Mouse (Mus musculus): Measurements from ENCODE around the gene H2al1f.
"Not testable (repeated sequence)": the region's sequence is repeated elsewhere in the genome, so short reads cannot be mapped to it uniquely, and the experiment has no call there.

H2al1f gene

GRCm38 (mm10) chrX:11314858-11315257 is at the start of gene H2al1f:
Gene H2al1f, plus strand, starts transcription at chrX:11315158.
- DNase-seq (ENCODE audit: low spot score) = not testable (repeated sequence)

- peak; percentile 7 for DNase-seq (ENCODE audit: low spot score)
These were observed 47.2 kb upstream of the H2al1f start for GRCm38 (mm10) chrX:11267791-11268190.

- DNase-seq (ENCODE audit: low spot score) = no peak
These were observed 45.9 kb upstream of the H2al1f start for GRCm38 (mm10) chrX:11269074-11269473.

GRCm38 (mm10) chrX:11273190-11273589 is 41.8 kb upstream of the H2al1f start:
- DNase-seq (ENCODE audit: low spot score) = no peak

DNA sequence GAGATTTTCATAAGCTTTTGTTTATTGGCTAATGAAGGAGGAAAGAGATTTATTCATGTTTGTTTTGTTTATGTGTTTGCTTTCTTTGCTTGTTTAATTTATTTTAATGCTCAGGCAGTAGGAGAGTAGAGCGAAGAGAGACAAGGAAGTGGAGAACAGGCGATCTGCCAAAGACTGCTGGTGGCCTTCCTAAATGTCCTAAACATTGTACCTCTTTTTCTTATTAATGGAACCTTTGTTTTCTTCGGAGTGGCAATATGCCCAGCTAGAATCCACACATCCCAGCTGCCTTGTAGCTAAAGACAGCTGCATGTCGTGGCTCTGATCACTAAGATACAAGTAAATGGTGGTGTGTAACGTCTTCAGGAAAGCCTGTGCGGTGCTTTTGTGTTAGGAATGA is 37.9 kb upstream of the H2al1f start:
- DNase-seq (ENCODE audit: low spot score) = no peak

DNA sequence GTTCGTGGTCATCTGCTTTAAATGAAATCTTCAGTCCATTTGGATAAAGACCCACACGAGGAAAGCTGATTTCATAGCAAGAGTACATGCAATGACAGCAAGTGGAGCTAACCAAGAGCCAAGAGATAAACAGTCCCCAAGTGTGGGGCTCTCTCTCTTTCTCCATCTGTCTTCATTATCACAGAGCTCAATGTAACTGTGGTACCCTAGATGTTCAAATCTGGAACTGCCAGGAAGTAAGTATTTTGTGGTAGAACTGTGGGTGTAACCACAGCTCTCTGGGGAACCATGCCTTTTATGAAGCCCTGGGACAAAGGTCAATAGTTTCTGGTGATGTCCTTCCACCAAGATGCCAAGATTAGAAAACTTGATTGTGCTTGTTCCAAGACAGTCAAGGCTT is 34.2 kb upstream of the H2al1f start:
- no peak for DNase-seq (ENCODE audit: low spot score)

DNA sequence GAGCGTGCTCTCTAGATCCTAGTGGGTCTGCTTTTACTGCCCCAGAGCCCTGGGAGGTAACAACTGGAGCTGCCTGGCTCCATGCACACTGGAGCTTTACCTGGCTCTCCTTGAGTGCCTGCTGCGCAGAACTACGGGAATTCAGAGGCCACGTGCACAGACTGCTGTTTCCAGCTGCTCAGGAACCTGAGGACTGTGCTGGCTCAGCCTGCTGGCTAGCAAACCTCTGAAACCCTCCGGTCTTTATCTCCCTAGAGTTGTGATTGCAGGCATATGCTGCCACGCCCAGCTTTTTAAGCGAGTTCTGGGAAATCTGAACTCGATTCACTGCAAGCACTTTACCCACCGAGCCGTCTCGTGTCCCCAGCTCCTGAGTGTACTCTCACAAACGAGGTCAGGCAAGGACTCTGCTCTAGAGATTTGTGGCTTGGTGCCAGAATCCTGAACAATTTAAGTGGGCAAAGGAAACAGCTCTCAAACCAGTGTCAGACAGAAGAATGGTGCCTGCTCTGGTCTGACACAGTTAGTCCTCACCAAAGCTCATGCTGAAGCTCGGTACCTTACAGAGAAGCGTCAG is 26.6 kb upstream of the H2al1f start:
- no peak for DNase-seq (ENCODE audit: low spot score)

DNA sequence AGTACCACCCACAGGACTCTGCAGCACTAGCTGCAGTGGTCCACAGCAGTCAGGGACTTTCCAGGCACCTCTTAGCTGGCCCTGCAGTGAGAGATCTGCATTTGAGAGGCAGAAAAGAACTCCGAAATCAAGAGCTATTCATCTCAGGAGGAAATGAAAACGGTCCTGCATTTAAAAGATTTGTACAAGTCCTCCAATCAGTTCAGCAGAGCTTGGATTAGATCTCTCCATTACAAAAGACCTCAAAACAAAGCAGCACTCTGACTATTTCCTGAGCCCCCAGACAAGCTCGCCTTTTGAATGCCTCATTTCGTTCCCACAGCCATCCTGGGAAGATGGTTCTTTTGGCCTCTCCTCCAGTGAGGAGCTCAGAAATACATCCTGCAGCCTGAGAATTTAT is 25.7 kb upstream of the H2al1f start:
- no peak for DNase-seq (ENCODE audit: low spot score)

DNA sequence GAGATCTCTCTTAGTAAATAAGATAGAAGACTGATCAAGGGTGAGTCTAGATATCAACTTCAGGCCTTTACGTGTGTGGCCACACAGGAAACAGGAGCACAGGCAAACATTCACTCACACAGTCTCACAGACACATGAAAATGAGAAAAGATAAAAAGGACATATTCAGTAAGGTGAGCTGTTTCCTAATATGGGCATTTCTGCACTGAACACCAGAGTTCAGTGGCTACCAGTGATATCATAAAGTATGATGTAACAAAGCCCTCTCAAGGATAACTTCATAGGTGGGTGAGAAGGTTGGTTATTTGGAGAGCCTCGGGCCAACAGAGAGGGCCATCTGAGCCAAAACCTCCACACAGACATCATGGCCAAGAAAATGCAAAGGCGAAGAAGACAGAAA is 16.0 kb upstream of the H2al1f start, which contains the start of gene H2al1a:
Gene H2al1a (plus strand): TSS at position 301 of the 400 bp plus-strand sequence.
- DNase-seq (ENCODE audit: low spot score) = not testable (repeated sequence)

DNA sequence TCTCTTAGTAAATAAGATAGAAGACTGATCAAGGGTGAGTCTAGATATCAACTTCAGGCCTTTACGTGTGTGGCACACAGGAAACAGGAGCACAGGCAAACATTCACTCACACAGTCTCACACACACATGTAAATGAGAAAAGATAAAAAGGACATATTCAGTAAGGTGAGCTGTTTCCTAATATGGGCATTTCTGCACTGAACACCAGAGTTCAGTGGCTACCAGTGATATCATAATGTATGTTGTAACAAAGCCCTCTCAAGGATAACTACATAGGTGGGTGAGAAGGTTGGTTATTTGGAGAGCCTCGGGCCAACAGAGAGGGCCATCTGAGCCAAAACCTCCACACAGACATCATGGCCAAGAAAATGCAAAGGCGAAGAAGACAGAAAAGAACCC is 12.8 kb upstream of the H2al1f start, which contains the start of gene H2al1b:
Gene H2al1b (plus strand): TSS at position 301 of the 400 bp plus-strand sequence.
- DNase-seq (ENCODE audit: low spot score) = not testable (repeated sequence)

DNA sequence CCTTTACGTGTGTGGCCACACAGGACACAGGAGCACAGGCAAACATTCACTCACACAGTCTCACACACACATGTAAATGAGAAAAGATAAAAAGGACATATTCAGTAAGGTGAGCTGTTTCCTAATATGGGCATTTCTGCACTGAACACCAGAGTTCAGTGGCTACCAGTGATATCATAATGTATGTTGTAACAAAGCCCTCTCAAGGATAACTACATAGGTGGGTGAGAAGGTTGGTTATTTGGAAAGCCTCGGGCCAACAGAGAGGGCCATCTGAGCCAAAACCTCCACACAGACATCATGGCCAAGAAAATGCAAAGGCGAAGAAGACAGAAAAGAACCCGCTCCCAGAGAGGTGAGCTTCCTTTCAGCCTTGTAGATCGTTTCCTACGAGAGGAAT is 9.6 kb upstream of the H2al1f start, which contains the start of gene H2al1c:
Gene H2al1c (plus strand): TSS at position 301 of the 400 bp plus-strand sequence.
- not testable (repeated sequence) for DNase-seq (ENCODE audit: low spot score)

GRCm38 (mm10) chrX:11308524-11308923 is 6.4 kb upstream of the H2al1f start, which contains the start of gene H2al1d:
Gene H2al1d, plus strand, starts transcription at chrX:11308824.
- DNase-seq (ENCODE audit: low spot score) = not testable (repeated sequence)

- not testable (repeated sequence) for DNase-seq (ENCODE audit: low spot score)
These were observed 3.3 kb upstream of the H2al1f start, which contains the start of gene H2al1e for GRCm38 (mm10) chrX:11311634-11312033. Gene H2al1e, plus strand, starts transcription at chrX:11311934.

DNA sequence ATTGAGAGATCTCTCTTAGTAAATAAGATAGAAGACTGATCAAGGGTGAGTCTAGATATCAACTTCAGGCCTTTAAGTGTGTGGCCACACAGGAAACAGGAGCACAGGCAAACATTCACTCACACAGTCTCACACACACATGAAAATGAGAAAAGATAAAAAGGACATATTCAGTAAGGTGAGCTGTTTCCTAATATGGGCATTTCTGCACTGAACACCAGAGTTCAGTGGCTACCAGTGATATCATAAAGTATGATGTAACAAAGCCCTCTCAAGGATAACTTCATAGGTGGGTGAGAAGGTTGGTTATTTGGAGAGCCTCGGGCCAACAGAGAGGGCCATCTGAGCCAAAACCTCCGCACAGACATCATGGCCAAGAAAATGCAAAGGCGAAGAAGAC is 3.0 kb downstream of the H2al1f start, which contains the start of gene H2al1g:
Gene H2al1g (plus strand): TSS at position 301 of the 400 bp plus-strand sequence.
- DNase-seq (ENCODE audit: low spot score) = not testable (repeated sequence)

GRCm38 (mm10) chrX:11321192-11321591 is 6.2 kb downstream of the H2al1f start, which contains the start of gene H2al1h:
Gene H2al1h, plus strand, starts transcription at chrX:11321492.
- DNase-seq (ENCODE audit: low spot score) = not testable (repeated sequence)

DNA sequence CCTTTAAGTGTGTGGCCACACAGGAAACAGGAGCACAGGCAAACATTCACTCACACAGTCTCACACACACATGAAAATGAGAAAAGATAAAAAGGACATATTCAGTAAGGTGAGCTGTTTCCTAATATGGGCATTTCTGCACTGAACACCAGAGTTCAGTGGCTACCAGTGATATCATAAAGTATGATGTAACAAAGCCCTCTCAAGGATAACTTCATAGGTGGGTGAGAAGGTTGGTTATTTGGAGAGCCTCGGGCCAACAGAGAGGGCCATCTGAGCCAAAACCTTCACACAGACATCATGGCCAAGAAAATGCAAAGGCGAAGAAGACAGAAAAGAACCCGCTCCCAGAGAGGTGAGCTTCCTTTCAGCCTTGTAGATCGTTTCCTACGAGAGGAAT is 9.4 kb downstream of the H2al1f start, which contains the start of gene H2al1i:
Gene H2al1i (plus strand): TSS at position 301 of the 400 bp plus-strand sequence.
- not testable (repeated sequence) for DNase-seq (ENCODE audit: low spot score)

- DNase-seq (ENCODE audit: low spot score) = not testable (repeated sequence)
These were observed 12.6 kb downstream of the H2al1f start, which contains the start of gene H2al1j for GRCm38 (mm10) chrX:11327522-11327921. Gene H2al1j, plus strand, starts transcription at chrX:11327822.

- no peak for DNase-seq (ENCODE audit: low spot score)
These were observed 30.8 kb downstream of the H2al1f start for GRCm38 (mm10) chrX:11345762-11346161.

DNA sequence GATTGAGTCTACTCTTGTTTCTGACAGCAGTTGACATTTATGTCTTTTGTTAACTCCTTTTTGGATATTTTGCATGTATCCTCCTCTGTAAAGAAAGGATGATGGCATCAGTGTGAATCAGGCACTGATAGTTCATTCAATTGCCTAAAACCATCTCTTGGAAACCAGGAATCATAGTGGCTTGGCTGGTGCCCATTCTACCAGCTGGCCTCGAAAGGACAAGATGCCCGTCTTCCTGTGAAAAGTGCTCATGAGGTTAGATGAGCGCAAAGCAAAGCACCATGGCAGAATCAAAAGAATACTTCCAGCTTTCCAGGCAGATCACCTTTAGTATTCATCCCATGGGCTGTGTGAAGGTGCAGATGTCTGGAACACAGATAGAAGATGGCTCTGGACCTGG is 31.8 kb downstream of the H2al1f start:
- DNase-seq (ENCODE audit: low spot score) = no peak

DNA sequence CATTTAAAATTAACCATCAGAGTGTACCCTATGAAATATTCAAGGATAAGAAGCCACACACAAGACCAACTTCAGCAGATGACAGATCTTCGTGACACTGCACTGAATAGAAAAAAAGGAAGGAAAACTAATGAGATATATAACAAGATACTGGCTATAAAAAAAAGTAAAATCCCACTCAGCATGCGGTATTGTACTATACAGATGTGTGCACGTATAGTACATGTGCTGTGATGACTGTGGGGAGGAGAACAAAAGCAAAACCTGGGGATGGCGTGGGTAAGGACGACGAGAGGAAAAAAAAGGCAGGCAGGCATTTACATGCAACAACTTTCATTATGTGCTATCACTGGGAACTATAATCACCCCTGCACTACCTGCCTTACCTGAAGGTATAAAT is 45.9 kb downstream of the H2al1f start:
- DNase-seq (ENCODE audit: low spot score) = no peak

GRCm38 (mm10) chrX:11361261-11361660 is 46.3 kb downstream of the H2al1f start:
- no peak for DNase-seq (ENCODE audit: low spot score)

DNA sequence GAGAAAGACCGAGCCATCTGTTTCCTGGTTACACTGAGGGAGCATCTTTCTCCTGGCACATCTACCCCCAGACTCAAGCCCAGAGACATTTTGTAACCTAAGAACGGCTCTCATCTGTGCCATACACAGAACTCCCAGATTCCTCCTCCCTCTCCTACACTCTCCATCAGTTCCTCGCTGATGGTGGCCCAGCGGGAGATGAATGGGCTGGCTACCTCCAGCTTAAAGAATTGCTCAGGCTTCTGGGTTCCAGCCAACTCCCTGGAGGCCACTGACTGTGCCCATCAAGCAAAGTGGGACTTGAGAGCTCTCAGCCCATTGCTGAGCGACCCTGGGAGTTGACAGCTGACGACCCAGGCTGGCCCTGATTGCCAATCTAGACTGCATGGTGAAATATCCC is 48.9 kb downstream of the H2al1f start:
- DNase-seq (ENCODE audit: low spot score) = no peak
